Mouse (Mus musculus) CH12.LX (cell line): ENCODE data around the gene Iah1. TPM values are rescaled to one million over a fixed set of nuclear protein-coding genes. Genes with fewer than 3 reads are reported as not detected.
A peak's percentile ranks its signal among the peaks of the same experiment; 100 is the strongest.

Experiments used
- DNase-seq: peaks from one replicate; pipeline ENCODE4 v3.0.0-alpha.2; 2013; ENCODE audit errors: extremely low read depth
- H3K27ac ChIP-seq: 2 replicates; pipeline ENCODE4 v1.5.1; 2012; ENCODE audit warnings: low read depth, mild to moderate bottlenecking, control low read depth, moderate library complexity; ENCODE audit not compliant: insufficient read depth
- H3K27me3 ChIP-seq: replicated peaks from 2 replicates; pipeline ENCODE3; 2012; ENCODE audit warnings: inconsistent platforms
- H3K36me3 ChIP-seq, 2 experiments: replicated peaks in 1 of 2; 2 replicates each; pipeline versions ENCODE3 to v1.6.1; 2012; ENCODE audit warnings: inconsistent platforms in 1 of 2, low read length in 1 of 2, mild to moderate bottlenecking in 1 of 2, mixed read lengths in 1 of 2, moderate library complexity in 1 of 2; ENCODE audit not compliant: control insufficient read depth in 1 of 2, insufficient read depth in 1 of 2
- H3K4me1 ChIP-seq, 2 experiments: 2 replicates each; pipeline ENCODE4 v1.6.1; 2012; ENCODE audit warnings: inconsistent platforms in 1 of 2, moderate library complexity in 1 of 2; ENCODE audit not compliant: insufficient read depth in 2 of 2, control insufficient read depth in 1 of 2
- H3K4me2 ChIP-seq: 2 replicates; pipeline ENCODE4 v1.6.1; 2012; ENCODE audit warnings: low read depth, mild to moderate bottlenecking, control low read depth; ENCODE audit not compliant: poor library complexity, insufficient read depth, severe bottlenecking
- H3K4me3 ChIP-seq, 3 experiments: fragments of 150-350 bp in 1 of 3; sonication (generic) in 1 of 3; replicated peaks in 1 of 3; 2 replicates each; pipeline versions ENCODE3 to v1.5.1; 2011 to 2012; ENCODE audit warnings: low read depth in 2 of 3, low read length in 2 of 3, mild to moderate bottlenecking in 2 of 3, moderate library complexity in 2 of 3, control low read depth in 1 of 3, improper control_type of control experiment in 1 of 3, inconsistent platforms in 1 of 3, mixed read lengths in 1 of 3; ENCODE audit not compliant: poor library complexity in 1 of 3
- H3K79me2 ChIP-seq: replicated peaks from 2 replicates; pipeline ENCODE4 v1.6.1; 2012; ENCODE audit warnings: mild to moderate bottlenecking, moderate library complexity; ENCODE audit not compliant: control insufficient read depth, poor library complexity, insufficient read depth, severe bottlenecking; ENCODE audit errors: extremely low read depth
- H3K9ac ChIP-seq: 2 replicates; pipeline ENCODE4 v1.6.1; 2012; ENCODE audit warnings: low read depth, mild to moderate bottlenecking, control low read depth, moderate library complexity; ENCODE audit not compliant: insufficient read depth
- H3K9me3 ChIP-seq: replicated peaks from 2 replicates; pipeline ENCODE3; 2012; ENCODE audit warnings: low read length, inconsistent platforms, mixed read lengths
- BHLHE40 ChIP-seq: IDR thresholded peaks from 2 replicates; pipeline ENCODE4 v1.6.1; 2011; ENCODE audit warnings: mild to moderate bottlenecking, low read depth, low read length, improper control_type of control experiment
- CHD1 ChIP-seq: IDR thresholded peaks from 2 replicates; pipeline ENCODE4 v1.6.1; 2012; ENCODE audit warnings: low read depth, low read length, improper control_type of control experiment, inconsistent platforms
- ELF1 ChIP-seq: IDR thresholded peaks from 2 replicates; pipeline ENCODE4 v1.6.1; 2014; ENCODE audit warnings: low read depth, mild to moderate bottlenecking, inconsistent platforms, low read length, improper control_type of control experiment
- EP300 ChIP-seq: IDR thresholded peaks from 2 replicates; pipeline ENCODE4 v1.6.1; 2011; ENCODE audit warnings: low read length, improper control_type of control experiment
- ETS1 ChIP-seq: conservative IDR thresholded peaks from 2 replicates; pipeline ENCODE4 v1.6.1; 2012; ENCODE audit warnings: low read depth, mild to moderate bottlenecking, inconsistent platforms, low read length, improper control_type of control experiment, moderate library complexity
- HCFC1 ChIP-seq: IDR thresholded peaks from 2 replicates; pipeline ENCODE4 v1.6.1; 2012; ENCODE audit warnings: low read depth, mild to moderate bottlenecking, inconsistent platforms, low read length, improper control_type of control experiment
- IRF4 ChIP-seq: IDR thresholded peaks from 2 replicates; pipeline ENCODE4 v1.6.1; 2014; ENCODE audit warnings: low read depth, mild to moderate bottlenecking, inconsistent platforms, low read length, improper control_type of control experiment
- JUN ChIP-seq: IDR thresholded peaks from 2 replicates; pipeline ENCODE4 v1.6.1; 2011; ENCODE audit warnings: low read depth, mild to moderate bottlenecking, low read length, improper control_type of control experiment, moderate library complexity; ENCODE audit not compliant: insufficient read depth
- MEF2A ChIP-seq: IDR thresholded peaks from 2 replicates; pipeline ENCODE4 v1.6.1; 2014; ENCODE audit warnings: low read depth, mild to moderate bottlenecking, inconsistent platforms, low read length, improper control_type of control experiment, borderline replicate concordance
- MXI1 ChIP-seq: IDR thresholded peaks from 2 replicates; pipeline ENCODE4 v1.6.1; 2011; ENCODE audit warnings: mild to moderate bottlenecking, low read depth, low read length, improper control_type of control experiment
- MYC ChIP-seq: IDR thresholded peaks from 2 replicates; pipeline ENCODE4 v1.6.1; 2011; ENCODE audit warnings: low read depth, mild to moderate bottlenecking, improper control_type of control experiment, low read length
- NELFE ChIP-seq: IDR thresholded peaks from 2 replicates; pipeline ENCODE4 v1.6.1; 2011; ENCODE audit warnings: low read depth, low read length, improper control_type of control experiment
- NRF1 ChIP-seq: IDR thresholded peaks from 2 replicates; pipeline ENCODE4 v1.6.1; 2014; ENCODE audit warnings: low read depth, mild to moderate bottlenecking, inconsistent platforms, low read length, improper control_type of control experiment, moderate library complexity
- PAX5 ChIP-seq: IDR thresholded peaks from 2 replicates; pipeline ENCODE4 v1.6.1; 2012; ENCODE audit warnings: low read length, inconsistent platforms, mixed read lengths
- POLR2AphosphoS2 ChIP-seq: IDR thresholded peaks from 2 replicates; pipeline ENCODE4 v1.6.1; 2011; ENCODE audit warnings: low read depth, low read length, improper control_type of control experiment
- RAD21 ChIP-seq: IDR thresholded peaks from 2 replicates; pipeline ENCODE4 v1.6.1; 2011; ENCODE audit warnings: low read depth, mild to moderate bottlenecking, low read length, improper control_type of control experiment, moderate library complexity
- RCOR1 ChIP-seq: conservative IDR thresholded peaks from 2 replicates; pipeline ENCODE4 v1.6.1; 2012; ENCODE audit warnings: low read depth, mild to moderate bottlenecking, inconsistent platforms, low read length, improper control_type of control experiment
- UBTF ChIP-seq: IDR thresholded peaks from 2 replicates; pipeline ENCODE4 v1.6.1; 2012; ENCODE audit warnings: low read depth, mild to moderate bottlenecking, inconsistent platforms, low read length, improper control_type of control experiment, moderate library complexity
- USF1 ChIP-seq: IDR thresholded peaks from 2 replicates; pipeline ENCODE4 v1.6.1; 2014; ENCODE audit warnings: low read depth, mild to moderate bottlenecking, inconsistent platforms, low read length, improper control_type of control experiment
- ZC3H11A ChIP-seq: IDR thresholded peaks from 2 replicates; pipeline ENCODE4 v1.6.1; 2012; ENCODE audit warnings: low read depth, mild to moderate bottlenecking, inconsistent platforms, low read length, improper control_type of control experiment
- ZKSCAN1 ChIP-seq: IDR thresholded peaks from 2 replicates; pipeline ENCODE4 v1.6.1; 2012; ENCODE audit warnings: low read depth, inconsistent platforms, low read length, improper control_type of control experiment, borderline replicate concordance
- ZMIZ1 ChIP-seq: IDR thresholded peaks from 2 replicates; pipeline ENCODE4 v1.6.1; 2012; ENCODE audit warnings: low read depth, mild to moderate bottlenecking, inconsistent platforms, low read length, improper control_type of control experiment
- ZNF384 ChIP-seq: IDR thresholded peaks from 2 replicates; pipeline ENCODE4 v1.6.1; 2012; ENCODE audit warnings: low read depth, low read length, improper control_type of control experiment, inconsistent platforms
- dilution Hi-C: fragments of 300-500 bp; cut with MboI; formaldehyde crosslinking; loops from 2 replicates; pipeline ENCODE4 v1.14.3; 2020; ENCODE audit warnings: low sequenced_read_pairs; ENCODE audit not compliant: extremely low pct_unique_long_range_greater_than_20kb, extremely low pct_ligation_motif_present
- in situ Hi-C: fragments of 300-500 bp; cut with MboI; formaldehyde crosslinking; loops from 3 replicates; pipeline ENCODE4 v1.14.3; 2019; ENCODE audit warnings: low sequenced_read_pairs, low pct_ligation_motif_present, low pct_unique_long_range_greater_than_20kb, mixed read lengths
- polyA plus RNA-seq: library from polyadenylated mRNA; unstranded; fragments of >175 nt; gene quantifications from 2 replicates; pipeline ENCODE4 v1.2.1, GENCODE M21; 2012; ENCODE audit warnings: low read depth; ENCODE audit not compliant: insufficient read length
- total RNA-seq, 2 experiments: library from RNA; depleted of rRNA; stranded (reverse); fragments of 300-350 nt in 1 of 2; fragments of >200 nt in 1 of 2; gene quantifications; 2 replicates each; pipeline ENCODE4 v1.2.3; 2012 to 2014

Iah1 gene
- total and polyA plus RNA-seq, 3 experiments = 62.2 to 126 (median 106) TPM

DNA sequence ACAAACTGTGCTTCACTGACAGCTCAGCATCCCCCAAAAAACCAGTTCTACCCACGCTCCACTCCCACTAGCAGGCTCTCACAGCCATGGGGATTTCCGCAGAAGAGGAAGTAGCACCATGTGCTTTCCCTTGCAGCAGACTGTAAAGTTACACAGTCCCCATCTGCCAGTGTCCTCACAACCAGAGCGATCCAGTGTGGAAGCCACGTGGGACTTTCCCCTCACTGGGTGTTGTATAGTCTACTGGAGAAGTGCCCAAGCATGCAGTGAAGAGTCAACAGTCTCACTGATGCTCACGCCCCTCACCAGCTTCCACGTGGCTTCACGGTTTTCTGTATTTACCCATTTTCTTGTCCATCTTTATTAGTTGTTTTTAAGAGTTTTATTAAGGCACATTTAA lies 19.7 kb downstream of the Iah1 start (continued):
- TF ChIP-seq NELFE = peak; percentile 54; the same call in 1 of the 2 replicates
- TF ChIP-seq ZC3H11A = no peak
- TF ChIP-seq POLR2AphosphoS2 = peak; percentile 66; the same call in 1 of the 2 replicates
- peak; percentile 85 for TF ChIP-seq MEF2A
- TF ChIP-seq RAD21 = no peak; the same call in none of the 2 replicates
- TF ChIP-seq MYC = peak; percentile 100
- peak; percentile 86 for TF ChIP-seq RCOR1
- TF ChIP-seq ELF1 = peak; percentile 59; the same call in 1 of the 2 replicates
- TF ChIP-seq CHD1 = peak; percentile 74; the same call in 1 of the 2 replicates

DNA sequence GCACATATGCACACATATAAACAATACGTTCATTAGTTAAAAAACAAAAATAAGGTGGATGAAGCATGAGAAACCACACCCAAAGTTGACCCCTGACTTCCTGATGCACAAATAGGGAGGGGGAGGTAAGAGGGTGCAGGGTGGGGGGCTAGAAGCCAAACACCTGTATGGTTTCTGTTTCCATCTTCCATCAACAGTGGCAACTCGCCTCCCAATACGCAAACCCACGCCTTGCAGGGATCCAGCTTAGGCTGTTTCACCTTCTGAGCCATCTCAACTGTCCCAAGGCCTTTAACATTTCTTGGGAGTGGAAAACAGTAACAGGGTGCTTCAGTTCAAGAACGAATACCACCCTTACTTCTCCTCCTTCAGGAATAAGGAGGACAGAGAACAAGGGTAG lies 21.0 kb downstream of the Iah1 start:
- Histone ChIP-seq H3K9me3 (no peaks in the 10 kb centered on the region), H3K36me3 (peaks cover 43 to 71% of the 10 kb centered on the region in 2 experiments), H3K4me1 (peaks cover 12 to 38% of the 10 kb centered on the region in 2 experiments), H3K27me3 (no peaks in the 10 kb centered on the region), H3K4me3 (no peak overlapping the region), H3K9ac (no peak overlapping the region), H3K4me2 (no peak overlapping the region), H3K27ac (no peak overlapping the region), H3K79me2 (no peaks in the 10 kb centered on the region; the same call in 1 of the 2 replicates)
- DNase-seq = no peak
- dilution Hi-C loops = no loop called here
- in situ Hi-C loops = loop anchor here (5.0 kb wide), 1 partner anchor 35 kb away; the partner anchor contains the start of gene Adam17
- no peak for TF ChIP-seq IRF4
- no peak for TF ChIP-seq ZMIZ1

DNA sequence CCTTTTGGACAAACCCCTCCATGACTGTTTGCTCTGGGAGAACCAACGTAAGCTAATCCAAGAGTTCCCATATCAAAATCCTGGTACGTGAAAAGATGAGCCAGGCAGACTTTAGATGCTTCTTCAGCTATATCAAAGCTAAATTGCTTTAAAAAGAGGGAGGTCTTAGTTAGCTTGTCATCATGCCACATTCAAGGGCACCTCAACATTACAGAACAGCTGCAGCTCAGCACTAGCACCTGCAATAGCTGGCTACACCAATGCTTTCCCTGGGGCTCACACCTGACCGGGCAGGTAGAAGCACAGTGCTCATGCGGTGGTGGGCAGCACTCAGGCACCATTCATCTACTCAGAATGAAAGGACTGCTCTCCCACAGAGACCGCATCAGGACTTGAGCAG lies 24.5 kb downstream of the Iah1 start:
- Histone ChIP-seq H3K4me2 (no peak overlapping the region), H3K36me3 (peaks cover 34 to 68% of the 10 kb centered on the region in 2 experiments), H3K27ac (no peak overlapping the region), H3K27me3 (no peaks in the 10 kb centered on the region), H3K9me3 (no peaks in the 10 kb centered on the region), H3K4me3 (no peak overlapping the region), H3K4me1 (peaks cover 8 to 26% of the 10 kb centered on the region in 2 experiments), H3K79me2 (no peaks in the 10 kb centered on the region; the same call in 1 of the 2 replicates), H3K9ac (no peak overlapping the region)
- TF ChIP-seq POLR2AphosphoS2 = no peak
- TF ChIP-seq BHLHE40 = no peak
- TF ChIP-seq USF1 = no peak
- no peak for TF ChIP-seq ZNF384
- no peak for TF ChIP-seq RCOR1
- TF ChIP-seq UBTF = no peak
- TF ChIP-seq PAX5 = no peak
- no peak for TF ChIP-seq EP300
- no peak for TF ChIP-seq HCFC1
- no peak for TF ChIP-seq ZKSCAN1
- TF ChIP-seq MXI1 = no peak
- TF ChIP-seq JUN = no peak
- no peak for TF ChIP-seq ETS1
- TF ChIP-seq ELF1 = no peak
- no peak for TF ChIP-seq ZMIZ1
- no peak for TF ChIP-seq NRF1
- no peak for DNase-seq
- dilution Hi-C loops = no loop called here
- in situ Hi-C loops = no loop called here
